Mouse (Mus musculus) cerebellum, adult 11-12 months (tissue): ENCODE measurements around the gene Zdhhc3.

Source experiments
- DNase-seq: peaks from one replicate; pipeline ENCODE4 v3.0.0; 2022

Gene Zdhhc3

GRCm38 (mm10) chr9:123113931-123114330, 926 bp upstream of the Zdhhc3 start:
- peak; percentile 14 for DNase-seq

DNA sequence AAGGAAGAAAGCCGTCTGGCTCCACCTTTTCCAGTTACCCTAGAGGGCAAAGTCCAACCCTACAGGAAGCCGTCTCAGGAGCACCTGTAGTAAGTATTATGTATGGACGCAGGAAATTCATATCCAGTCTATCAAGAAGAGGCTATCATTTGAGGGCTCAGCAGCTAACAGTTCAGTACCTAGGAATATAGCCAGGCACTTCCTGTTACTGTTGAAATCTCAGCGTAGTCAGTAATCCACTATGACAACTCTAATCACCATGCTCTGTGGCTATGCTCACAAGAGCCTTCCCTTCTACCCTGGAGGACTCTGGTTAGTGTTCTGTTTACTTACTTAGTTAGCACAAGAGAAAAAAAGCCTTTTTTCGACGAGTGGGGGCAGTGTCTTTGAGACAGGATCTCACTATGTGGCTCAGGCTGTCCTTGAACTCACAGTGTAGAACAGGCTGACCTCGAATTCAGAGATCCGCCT, 1.2 kb downstream of the Zdhhc3 start:
- no peak for DNase-seq

DNA sequence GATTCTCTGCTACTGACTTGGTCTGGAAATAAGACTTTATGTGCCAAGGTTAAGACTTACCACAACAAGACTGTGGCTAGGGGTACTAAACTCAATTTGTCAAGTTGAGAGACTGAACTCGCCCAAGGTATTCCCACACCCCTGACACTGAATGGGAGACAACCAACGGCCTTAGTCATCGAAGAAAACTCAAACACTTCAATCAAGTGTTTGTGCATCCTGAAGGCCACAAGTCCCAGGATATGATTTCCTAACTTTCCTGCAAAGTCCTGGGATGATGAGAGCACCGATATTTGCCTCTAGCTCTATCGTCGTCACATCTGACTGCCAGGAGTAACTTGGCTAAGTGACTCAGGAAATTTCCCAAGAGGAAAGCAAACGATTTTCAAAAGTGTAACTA, 3.8 kb downstream of the Zdhhc3 start:
- DNase-seq, result no peak

- DNase-seq, result no peak
These were observed 5.8 kb downstream of the Zdhhc3 start for GRCm38 (mm10) chr9:123107186-123107585.

DNA sequence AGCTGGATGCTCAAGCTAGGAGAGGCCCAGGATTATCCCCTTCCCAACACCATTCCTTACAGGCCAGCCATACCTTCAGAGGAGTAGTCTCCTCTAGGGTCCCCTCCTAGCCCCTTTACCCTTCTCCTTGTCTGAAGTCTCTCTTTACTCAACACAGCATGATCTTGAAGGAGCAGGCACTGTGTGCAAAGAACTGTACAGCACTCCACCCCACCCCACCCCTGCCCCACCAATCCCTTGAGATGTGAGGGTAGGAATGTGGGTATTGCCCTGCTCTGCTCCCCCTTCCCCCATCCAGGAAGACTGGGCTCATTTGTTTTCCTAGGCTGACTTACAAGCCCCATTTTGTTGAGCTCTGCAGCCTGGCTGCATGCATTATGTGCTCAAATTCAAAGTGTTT, 8.6 kb downstream of the Zdhhc3 start:
- no peak for DNase-seq

- no peak for DNase-seq
These were observed 9.6 kb downstream of the Zdhhc3 start for GRCm38 (mm10) chr9:123103425-123103824.

GRCm38 (mm10) chr9:123099631-123100455, 13.2 kb downstream of the Zdhhc3 start:
- no peak for DNase-seq

GRCm38 (mm10) chr9:123090844-123091243, 22.2 kb downstream of the Zdhhc3 start:
- DNase-seq, result no peak

DNA sequence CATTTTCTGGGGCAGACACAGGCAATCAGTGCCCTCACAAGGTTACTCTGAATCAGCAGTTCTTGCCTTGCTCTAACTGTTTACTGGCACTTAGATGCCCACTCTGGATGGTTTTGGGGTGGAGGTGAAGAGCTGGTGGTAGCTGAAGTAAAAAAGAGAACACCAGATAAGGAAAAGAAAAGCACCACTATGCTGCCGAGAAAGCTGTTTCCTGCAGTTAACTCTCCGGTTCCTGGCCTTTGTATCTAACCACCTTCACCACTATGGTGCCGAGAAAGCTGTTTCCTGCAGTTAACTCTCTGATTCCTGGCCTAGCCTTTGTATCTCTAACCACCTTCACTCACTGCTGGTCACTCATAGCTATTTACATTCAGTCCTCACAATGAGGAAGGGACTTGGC, 25.4 kb downstream of the Zdhhc3 start:
- DNase-seq, result no peak

- no peak for DNase-seq
These were observed 27.6 kb downstream of the Zdhhc3 start for GRCm38 (mm10) chr9:123085373-123085772.

DNA sequence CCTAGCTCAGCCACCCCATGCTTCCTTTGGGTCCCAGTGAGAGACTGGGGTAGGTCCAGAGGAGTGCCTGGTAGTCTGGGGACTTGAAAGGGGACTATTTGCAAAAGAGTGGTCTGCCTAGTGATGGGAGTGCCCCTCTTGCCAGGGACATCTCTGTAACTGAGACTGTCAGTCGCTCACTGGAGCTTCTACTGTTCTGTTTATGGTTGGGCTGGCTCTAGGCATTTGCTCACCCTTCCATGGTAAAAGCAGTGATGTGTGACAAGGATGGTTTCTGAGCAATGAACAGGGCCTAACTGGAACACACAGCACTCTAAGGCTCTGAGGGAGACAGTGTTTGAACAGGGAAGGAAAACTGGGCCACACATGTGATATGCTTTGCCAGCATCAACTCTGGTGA, 32.2 kb downstream of the Zdhhc3 start:
- no peak for DNase-seq

DNA sequence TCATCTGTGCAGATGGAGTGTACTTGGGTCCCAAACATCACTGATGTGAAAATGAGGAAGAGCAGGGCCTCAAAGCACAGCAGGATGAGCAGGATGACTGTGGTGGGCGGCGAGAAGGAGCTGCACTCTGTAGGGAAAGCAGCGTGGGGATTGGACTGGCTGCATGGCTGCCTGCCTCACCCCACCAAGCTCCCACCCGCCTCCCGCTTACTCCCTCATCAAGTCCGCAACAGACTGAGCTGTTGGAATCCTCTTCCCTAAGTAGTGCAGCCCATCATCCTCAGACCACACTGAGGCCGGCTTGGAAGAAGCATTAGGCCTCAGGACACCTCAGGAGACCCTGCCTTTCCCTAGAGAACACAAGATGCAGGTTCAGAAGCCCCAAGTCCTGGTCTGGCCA, 32.6 kb downstream of the Zdhhc3 start:
- DNase-seq, result no peak

- no peak for DNase-seq
These were observed 33.9 kb downstream of the Zdhhc3 start for GRCm38 (mm10) chr9:123079149-123079548.

GRCm38 (mm10) chr9:123060172-123060571, 52.8 kb downstream of the Zdhhc3 start:
- DNase-seq, result no peak

- no peak for DNase-seq
These were observed 54.2 kb downstream of the Zdhhc3 start for GRCm38 (mm10) chr9:123058724-123059292.

DNA sequence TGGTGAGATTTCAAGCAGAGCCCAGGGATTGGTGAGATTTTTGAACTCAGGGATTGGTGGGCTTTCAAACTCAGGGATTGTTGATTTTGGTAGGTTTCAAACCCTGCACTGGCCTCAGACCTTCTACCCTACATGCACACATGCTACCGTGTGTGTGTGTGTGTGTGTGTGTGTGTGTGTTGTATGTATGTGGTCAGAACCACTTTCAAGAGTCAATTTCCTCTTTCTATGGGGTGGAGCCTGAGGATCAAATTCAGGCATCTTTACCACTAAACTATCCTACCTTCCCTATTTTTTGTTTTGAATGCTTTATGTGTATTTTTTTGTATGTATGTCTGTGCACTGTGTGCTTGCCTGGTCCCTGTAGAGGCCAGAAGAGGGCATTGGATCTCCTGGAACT, 65.3 kb downstream of the Zdhhc3 start:
- DNase-seq, result no peak

- DNase-seq, result no peak
These were observed 78.6 kb downstream of the Zdhhc3 start, which contains the start of gene Tgm4 for GRCm38 (mm10) chr9:123034426-123034825. Gene Tgm4 (plus strand): TSS chr9:123034726.

DNA sequence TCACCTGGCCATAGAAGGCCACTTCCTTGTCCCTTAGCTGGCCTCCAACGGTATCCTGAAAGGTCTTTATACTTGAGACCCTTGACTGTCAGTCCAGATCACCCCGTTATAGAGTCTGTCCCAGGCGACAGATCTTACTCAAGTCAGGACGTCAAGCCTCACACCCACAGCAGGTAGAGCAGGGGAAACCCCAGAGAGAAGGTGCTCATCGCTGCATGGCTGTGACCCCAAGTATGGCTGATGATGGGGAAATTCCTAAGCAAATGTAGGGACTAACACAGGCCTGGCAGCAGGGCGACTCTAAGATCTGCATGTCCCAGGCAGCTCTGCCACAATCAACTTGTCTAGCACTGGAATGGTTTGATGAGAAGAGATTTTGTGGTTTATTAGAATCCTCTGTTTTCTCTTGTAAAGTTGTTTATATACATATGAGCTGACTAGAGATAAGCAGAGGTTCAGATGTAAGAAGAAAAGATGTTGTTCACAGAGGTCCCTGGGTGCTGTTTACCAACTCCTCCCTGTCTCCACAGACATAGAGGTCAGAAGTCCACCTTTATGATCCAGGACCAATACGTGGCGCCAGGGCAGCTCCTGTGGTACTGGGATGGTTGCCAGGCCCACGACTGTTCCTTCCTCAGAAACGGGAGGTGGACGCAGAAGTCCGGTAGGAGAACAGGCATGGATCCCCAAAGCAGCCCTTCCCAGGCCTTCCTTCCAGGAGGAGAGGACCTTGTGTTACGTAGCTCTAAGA, 81.3 kb downstream of the Zdhhc3 start:
- DNase-seq, result no peak

DNA sequence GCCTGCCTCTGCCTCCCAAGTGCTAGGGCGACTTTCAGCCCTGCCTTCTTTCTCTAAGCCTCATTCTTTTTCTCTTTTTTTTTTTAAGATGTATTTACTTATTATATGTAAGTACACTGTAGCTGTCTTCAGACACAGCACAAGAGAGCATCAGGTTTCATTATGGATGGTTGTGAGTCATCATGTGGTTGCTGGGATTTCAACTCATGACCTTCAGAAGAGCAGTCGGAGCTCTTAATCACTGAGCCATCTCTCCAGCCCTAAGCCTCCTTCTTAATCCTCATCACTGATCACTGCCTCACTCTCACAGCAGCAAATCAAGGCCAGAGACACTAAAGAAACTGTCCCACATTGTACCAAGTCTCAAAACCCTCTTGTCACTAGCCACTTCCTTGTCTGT, 88.8 kb downstream of the Zdhhc3 start:
- DNase-seq, result no peak

DNA sequence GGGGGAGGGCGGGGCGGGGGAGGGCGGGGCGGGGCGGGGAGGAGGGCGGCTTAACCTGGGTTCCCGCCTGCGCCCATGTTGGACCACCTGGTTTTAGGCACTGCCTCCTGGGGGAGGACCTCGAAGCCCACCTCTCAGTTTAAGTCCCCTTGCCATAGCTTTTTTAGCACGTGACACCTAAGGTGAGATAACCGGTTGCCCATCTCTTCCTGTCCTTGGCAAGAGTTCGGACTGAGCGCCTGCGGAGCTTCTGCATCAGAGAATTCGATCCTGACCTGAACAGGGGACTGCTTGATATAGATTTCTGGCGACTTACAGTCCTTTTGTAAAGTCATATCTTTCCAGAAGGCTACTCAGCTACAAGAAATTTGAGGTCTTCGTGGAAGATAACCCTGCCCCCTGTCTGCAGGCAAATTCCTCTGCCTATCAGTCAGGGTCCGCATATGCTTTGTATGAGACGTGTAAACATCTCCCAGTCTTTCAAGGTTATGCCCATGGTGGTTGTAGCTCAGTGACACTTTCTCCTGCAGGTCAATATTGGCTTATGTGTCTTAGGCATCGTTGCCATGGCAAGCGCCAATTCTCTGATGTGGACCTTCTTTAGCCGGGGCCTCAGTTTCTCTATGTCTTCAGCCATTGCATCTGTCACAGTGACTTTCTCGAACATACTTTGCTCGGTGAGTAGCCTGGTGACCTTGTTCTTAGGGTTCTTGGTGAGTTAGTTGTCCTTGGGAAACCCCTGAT, 91.2 kb downstream of the Zdhhc3 start:
- DNase-seq, result peak; percentile 75

GRCm38 (mm10) chr9:123020995-123021631, 91.9 kb downstream of the Zdhhc3 start, which contains the start of gene Tmem42:
Gene Tmem42 (plus strand): TSS chr9:123021326.
- DNase-seq, result peak; percentile 91
